Mouse (Mus musculus) A20 (cell line): ENCODE data around the gene Ttll3.

ENCODE experiments used
- DNase-seq: peaks from one replicate; pipeline ENCODE4 v3.0.0-alpha.2; 2011; ENCODE audit warnings: low read depth, low spot score

The Ttll3 gene

GRCm38 (mm10) chr6:113458635-113459034 is 69.6 kb downstream of the Ttll3 start:
- no peak for DNase-seq

GRCm38 (mm10) chr6:113464040-113464439 is 75.0 kb downstream of the Ttll3 start:
- no peak for DNase-seq
